Comparison of ENCODE assay signal across 11 mouse cellular contexts in genomic region chrX:65734577-65734976, GRCm38 (mm10).
DNase-seq lines count a peak whose midpoint lies in the region; ATAC-seq and TF ChIP-seq lines count a peak whose summit lies in the region.
"Had no signal": no experiment of that assay in that cellular context is flagged by ENCODE, and none has a peak within 500 bp of the region (broad histone marks: within the 10 kb centered on the region; RNA-seq: fewer than 3 reads in every experiment).

No protein-coding gene starts in this region.

- H3K9me3 ChIP-seq in heart, postnatal 0 days (replicated peaks; ENCODE audit: control insufficient read depth, low read length): no peaks in the 10 kb centered on the region
- H3K9me3 ChIP-seq: limb, embryonic 13.5 days; neural tube, embryonic 13.5 days had no signal

- intact Hi-C loops in heart, postnatal 25 days (cut with DNase I): no loop called here

- TF ChIP-seq EP300 in heart, postnatal 0 days (IDR thresholded peaks at IDR 0.05; ENCODE audit: low read depth): no peak

- no peak overlapping the region for H3K9ac ChIP-seq in heart, postnatal 0 days (replicated peaks; ENCODE audit: low read depth, low read length)
- H3K9ac ChIP-seq: limb, embryonic 13.5 days; neural tube, embryonic 13.5 days had no signal

- no peaks in the 10 kb centered on the region for H3K36me3 ChIP-seq in heart, postnatal 0 days (replicated peaks; ENCODE audit: control insufficient read depth, insufficient read depth, low read length)
- H3K36me3 ChIP-seq: limb, embryonic 13.5 days; neural tube, embryonic 13.5 days had no signal

- H3K4me1 ChIP-seq in heart, postnatal 0 days (ENCODE audit: control insufficient read depth, insufficient read depth): no peaks in the 10 kb centered on the region
- H3K4me1 ChIP-seq: limb, embryonic 13.5 days; neural tube, embryonic 13.5 days had no signal

- DNase-seq in heart, postnatal 0 days (ENCODE audit: low spot score): no peak
- DNase-seq in heart, postnatal 25 days (ENCODE audit: low spot score): no peak
- DNase-seq in right cerebral cortex, adult 2 months (ENCODE audit: low spot score in 2 of 2): peak; percentile 11 to 37
- DNase-seq in right cerebral cortex, adult 18-20 months: no peak
- DNase-seq in embryo, embryonic 10 days (ENCODE audit: low spot score): peak; percentile 5
- DNase-seq in retina, postnatal 1 day: peak; percentile 24

- no peaks in the 10 kb centered on the region for H3K27me3 ChIP-seq in heart, postnatal 0 days (ENCODE audit: control insufficient read depth, insufficient read depth, low read length)
- H3K27me3 ChIP-seq: limb, embryonic 13.5 days; neural tube, embryonic 13.5 days had no signal

- no peak for ATAC-seq in heart, postnatal 0 days (ENCODE audit: insufficient read depth, low read depth)
- ATAC-seq in erythroid progenitor cell, adult 5-6 weeks (replicated peaks; ENCODE audit: low FRiP score, poor library complexity, severe bottlenecking): no peak
- ATAC-seq in megakaryocyte-erythroid progenitor cell, adult 5-6 weeks (replicated peaks; ENCODE audit: low FRiP score, low TSS enrichment, poor library complexity, severe bottlenecking): no peak

- H3K27ac ChIP-seq in heart, postnatal 0 days (ENCODE audit: low read depth): no peak overlapping the region
- H3K27ac ChIP-seq: limb, embryonic 13.5 days; neural tube, embryonic 13.5 days had no signal

- no peak overlapping the region for H3K4me2 ChIP-seq in heart, postnatal 0 days (ENCODE audit: low read depth, low read length)
- H3K4me2 ChIP-seq: limb, embryonic 13.5 days; neural tube, embryonic 13.5 days had no signal

- peak; percentile 33 for TF ChIP-seq CTCF in heart, postnatal 0 days (IDR thresholded peaks at IDR 0.05; ENCODE audit: low read depth)

- no peak overlapping the region for H3K4me3 ChIP-seq in heart, postnatal 0 days (ENCODE audit: low read depth, low read length)
- H3K4me3 ChIP-seq: erythroblast, embryonic 14.5 days; limb, embryonic 13.5 days; neural tube, embryonic 13.5 days had no signal

Comparison
In these comparisons a context has a peak if more than half of its experiments do, and no peak if none do; other contexts are left out.
1. DNase-seq: peak in right cerebral cortex, adult 2 months (2 of 2), embryo, embryonic 10 days (single experiment) and retina, postnatal 1 day (single experiment); none in heart, postnatal 0 days (single experiment), heart, postnatal 25 days (single experiment) and right cerebral cortex, adult 18-20 months (single experiment).